Mouse (Mus musculus): ENCODE results near the gene Ap2m1. TPM values are rescaled to one million over a fixed set of nuclear protein-coding genes. Genes with fewer than 3 reads are reported as not detected.
A peak's percentile ranks its signal among the peaks of the same experiment; 100 is the strongest.
"Not testable (repeated sequence)": the region's sequence is repeated elsewhere in the genome, so short reads cannot be mapped to it uniquely, and the experiment has no call there.

Ap2m1 gene
- 1,259 and 1,287 TPM in 2 replicates for polyA plus RNA-seq (2015; fragmentation: Nextera tagmentation; extraction: Ambion mirVana)

- Histone ChIP-seq H3K27ac (peak within 1 kb of the TSS; percentile 87), H3K36me3 (replicated peaks) (peaks cover 33% of the 10 kb centered on the region), H3K9me3 (no peaks in the 10 kb centered on the region), H3K4me1 (peaks cover 28% of the 10 kb centered on the region), H3K4me2 (peak within 1 kb of the TSS; percentile 85), H3K27me3 (replicated peaks) (no peaks in the 10 kb centered on the region), H3K4me3 (peak within 1 kb of the TSS; percentile 87), H3K9ac (peak within 1 kb of the TSS; percentile 99)
- under 1% methylated on average over 52 of the region's 52 CpGs for WGBS
- ATAC-seq (replicated peaks), result peak; percentile 98
Measured at GRCm38 (mm10) chr16:20535296-20536080, at the start of gene Ap2m1. Ap2m1 (plus strand) TSS chr16:20535478.

- H3K4me1 ChIP-seq, result no peaks in the 10 kb centered on the region
- H3K36me3 ChIP-seq (replicated peaks), result no peaks in the 10 kb centered on the region
- no peak overlapping the region for H3K27ac ChIP-seq
- H3K4me3 ChIP-seq, result no peak overlapping the region
- WGBS, result 45% methylated on average over 3 of the region's 3 CpGs
- H3K4me2 ChIP-seq, result no peak overlapping the region
- no peak for ATAC-seq (replicated peaks)
- no peaks in the 10 kb centered on the region for H3K27me3 ChIP-seq (replicated peaks)
- no peak overlapping the region for H3K9ac ChIP-seq
- H3K9me3 ChIP-seq, result no peaks in the 10 kb centered on the region
Measured at GRCm38 (mm10) chr16:20486048-20486447, 49.2 kb upstream of the Ap2m1 start.

GRCm38 (mm10) chr16:20488151-20488550, 47.1 kb upstream of the Ap2m1 start:
- H3K9ac ChIP-seq, result no peak overlapping the region
- H3K36me3 ChIP-seq (replicated peaks), result no peaks in the 10 kb centered on the region
- H3K4me3 ChIP-seq, result no peak overlapping the region
- ATAC-seq (replicated peaks), result no peak
- 85% methylated on average over 1 of the region's 1 CpGs for WGBS
- no peaks in the 10 kb centered on the region for H3K4me1 ChIP-seq
- H3K27me3 ChIP-seq (replicated peaks), result no peaks in the 10 kb centered on the region
- no peaks in the 10 kb centered on the region for H3K9me3 ChIP-seq
- no peak overlapping the region for H3K27ac ChIP-seq
- H3K4me2 ChIP-seq, result no peak overlapping the region

- ATAC-seq (replicated peaks); H3K36me3 ChIP-seq (replicated peaks); H3K4me3 ChIP-seq; H3K4me2 ChIP-seq; H3K9ac ChIP-seq; H3K27ac ChIP-seq; H3K27me3 ChIP-seq (replicated peaks); H3K9me3 ChIP-seq; H3K4me1 ChIP-seq: not testable (repeated sequence)
- WGBS, result 89% methylated on average over 9 of the region's 9 CpGs
Measured at GRCm38 (mm10) chr16:20488751-20489150, 46.5 kb upstream of the Ap2m1 start.

GRCm38 (mm10) chr16:20489233-20489632, 46.0 kb upstream of the Ap2m1 start:
- no peak for ATAC-seq (replicated peaks)
- H3K4me1 ChIP-seq, result no peaks in the 10 kb centered on the region
- H3K4me2 ChIP-seq, result no peak overlapping the region

GRCm38 (mm10) chr16:20490581-20490980, 44.7 kb upstream of the Ap2m1 start:
- Histone ChIP-seq H3K36me3 (replicated peaks) (no peaks in the 10 kb centered on the region), H3K4me1 (no peaks in the 10 kb centered on the region), H3K4me2 (no peak overlapping the region), H3K27ac (no peak overlapping the region), H3K27me3 (replicated peaks) (no peaks in the 10 kb centered on the region), H3K9ac (no peak overlapping the region), H3K9me3 (no peaks in the 10 kb centered on the region), H3K4me3 (no peak overlapping the region)
- ATAC-seq (replicated peaks), result no peak
- WGBS, result 57% methylated on average over 2 of the region's 2 CpGs

More at GRCm38 (mm10) chr16:20489233-20489632, 46.0 kb upstream of the Ap2m1 start:
- H3K9me3 ChIP-seq, result no peaks in the 10 kb centered on the region
- no peaks in the 10 kb centered on the region for H3K27me3 ChIP-seq (replicated peaks)
- H3K4me3 ChIP-seq, result no peak overlapping the region
- H3K36me3 ChIP-seq (replicated peaks), result no peaks in the 10 kb centered on the region
- 89% methylated on average over 2 of the region's 2 CpGs for WGBS
- H3K27ac ChIP-seq, result no peak overlapping the region
- H3K9ac ChIP-seq, result no peak overlapping the region

GRCm38 (mm10) chr16:20491301-20491700, 44.0 kb upstream of the Ap2m1 start:
- H3K4me2 ChIP-seq, result no peak overlapping the region
- no peak overlapping the region for H3K27ac ChIP-seq
- H3K4me3 ChIP-seq, result no peak overlapping the region
- no peaks in the 10 kb centered on the region for H3K4me1 ChIP-seq
- 76% methylated on average over 2 of the region's 2 CpGs for WGBS
- no peak for ATAC-seq (replicated peaks)
- no peaks in the 10 kb centered on the region for H3K36me3 ChIP-seq (replicated peaks)
- H3K27me3 ChIP-seq (replicated peaks), result no peaks in the 10 kb centered on the region
- no peak overlapping the region for H3K9ac ChIP-seq
- H3K9me3 ChIP-seq, result no peaks in the 10 kb centered on the region

GRCm38 (mm10) chr16:20493452-20493851, 41.8 kb upstream of the Ap2m1 start:
- Histone ChIP-seq H3K36me3 (replicated peaks) (no peaks in the 10 kb centered on the region), H3K4me3 (no peak overlapping the region), H3K9me3 (no peaks in the 10 kb centered on the region), H3K27ac (no peak overlapping the region), H3K9ac (no peak overlapping the region), H3K27me3 (replicated peaks) (peaks cover 7% of the 10 kb centered on the region; the same call in 1 of the 2 replicates), H3K4me1 (peaks cover 13% of the 10 kb centered on the region), H3K4me2 (no peak overlapping the region)
- ATAC-seq (replicated peaks), result no peak
- 84% methylated on average over 2 of the region's 2 CpGs for WGBS

GRCm38 (mm10) chr16:20496671-20497600, 38.3 kb upstream of the Ap2m1 start:
- no peak overlapping the region for H3K27ac ChIP-seq
- ATAC-seq (replicated peaks), result peak; percentile 4; the same call in 1 of the 2 replicates
- 20% methylated on average over 25 of the region's 25 CpGs for WGBS
- peaks cover 7% of the 10 kb centered on the region; the same call in 1 of the 2 replicates for H3K27me3 ChIP-seq (replicated peaks)
- peaks cover 22% of the 10 kb centered on the region for H3K4me1 ChIP-seq
- peak overlapping the region; percentile 27 for H3K9ac ChIP-seq
- peak overlapping the region; percentile 48 for H3K4me2 ChIP-seq
- no peaks in the 10 kb centered on the region for H3K9me3 ChIP-seq
- peaks cover 10% of the 10 kb centered on the region for H3K36me3 ChIP-seq (replicated peaks)
- H3K4me3 ChIP-seq, result peak overlapping the region; percentile 24

GRCm38 (mm10) chr16:20497980-20498676, 37.1 kb upstream of the Ap2m1 start:
- Histone ChIP-seq H3K4me1 (peaks cover 22% of the 10 kb centered on the region), H3K27ac (peak overlapping the region; percentile 86), H3K9me3 (no peaks in the 10 kb centered on the region), H3K36me3 (replicated peaks) (peaks cover 21% of the 10 kb centered on the region), H3K4me2 (peak overlapping the region; percentile 76), H3K27me3 (replicated peaks) (peaks cover 7% of the 10 kb centered on the region; the same call in 1 of the 2 replicates), H3K4me3 (peak overlapping the region; percentile 94), H3K9ac (peak overlapping the region; percentile 92)
- WGBS, result 12% methylated on average over 16 of the region's 16 CpGs
- ATAC-seq (replicated peaks), result no peak; the same call in 1 of the 2 replicates

GRCm38 (mm10) chr16:20498677-20499475, 36.4 kb upstream of the Ap2m1 start, which contains the start of gene Eif2b5:
Eif2b5 (plus strand) TSS chr16:20498817.
- Histone ChIP-seq H3K4me2 (peak within 1 kb of the TSS; percentile 76), H3K9me3 (no peaks in the 10 kb centered on the region), H3K27me3 (replicated peaks) (peaks cover 7% of the 10 kb centered on the region; the same call in 1 of the 2 replicates), H3K27ac (peak within 1 kb of the TSS; percentile 86), H3K36me3 (replicated peaks) (peaks cover 29% of the 10 kb centered on the region), H3K4me3 (peak within 1 kb of the TSS; percentile 94), H3K4me1 (peaks cover 22% of the 10 kb centered on the region), H3K9ac (peak within 1 kb of the TSS; percentile 92)
- WGBS, result under 1% methylated on average over 49 of the region's 49 CpGs
- ATAC-seq (replicated peaks), result peak; percentile 96

Data from midbrain, embryonic 15.5 days (tissue).